Mouse (Mus musculus) brain, adult 2 months (tissue): ENCODE data around the gene Tcf23.

Experiments
- DNase-seq: peaks from one replicate; pipeline ENCODE4 v3.0.0; 2011; ENCODE audit warnings: low read depth, low spot score

Gene Tcf23

DNA sequence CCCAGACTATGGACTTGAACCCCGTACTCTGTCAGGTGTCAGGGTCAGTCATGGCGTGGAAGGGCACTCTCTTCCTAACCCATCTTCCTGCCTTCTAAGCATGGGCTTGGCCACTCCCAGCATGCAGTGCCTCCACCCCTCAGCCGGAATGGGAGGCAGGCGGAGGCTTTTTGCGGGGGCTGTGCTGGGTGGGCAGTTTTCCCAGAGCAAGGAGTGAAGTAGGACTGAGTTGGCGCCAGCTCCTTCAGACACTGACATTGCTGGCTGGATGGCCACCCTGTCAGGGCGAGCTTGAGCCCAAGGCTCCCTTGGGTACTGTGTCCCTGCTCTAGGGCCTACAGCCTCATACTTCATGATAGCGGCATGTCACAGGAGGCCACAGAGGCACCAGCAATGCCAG lies at the start of gene Tcf23:
Tcf23 (plus strand) TSS at position 247 of the 400 bp plus-strand sequence.
- no peak for DNase-seq

DNA sequence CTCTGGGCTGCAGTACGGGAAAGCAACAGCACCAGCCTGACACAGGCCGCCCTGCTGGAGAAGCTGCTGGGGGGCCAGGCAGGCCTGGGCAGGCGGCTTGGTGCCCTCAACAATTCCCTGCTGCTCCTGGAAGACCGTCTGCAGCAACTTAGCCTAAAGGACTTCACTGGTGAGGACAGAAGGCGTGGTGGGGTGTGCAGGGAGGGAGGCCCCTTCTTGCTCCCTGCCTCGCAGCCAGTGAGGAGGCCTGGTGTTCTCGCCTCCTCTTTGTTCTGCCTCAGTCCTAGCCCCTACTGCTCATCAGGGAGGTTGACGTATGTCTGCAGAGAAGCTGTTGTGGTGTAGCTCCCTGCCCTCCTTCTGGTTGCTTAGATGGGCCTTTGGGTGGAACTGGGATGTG lies 49.8 kb upstream of the Tcf23 start:
- DNase-seq, result no peak

DNA sequence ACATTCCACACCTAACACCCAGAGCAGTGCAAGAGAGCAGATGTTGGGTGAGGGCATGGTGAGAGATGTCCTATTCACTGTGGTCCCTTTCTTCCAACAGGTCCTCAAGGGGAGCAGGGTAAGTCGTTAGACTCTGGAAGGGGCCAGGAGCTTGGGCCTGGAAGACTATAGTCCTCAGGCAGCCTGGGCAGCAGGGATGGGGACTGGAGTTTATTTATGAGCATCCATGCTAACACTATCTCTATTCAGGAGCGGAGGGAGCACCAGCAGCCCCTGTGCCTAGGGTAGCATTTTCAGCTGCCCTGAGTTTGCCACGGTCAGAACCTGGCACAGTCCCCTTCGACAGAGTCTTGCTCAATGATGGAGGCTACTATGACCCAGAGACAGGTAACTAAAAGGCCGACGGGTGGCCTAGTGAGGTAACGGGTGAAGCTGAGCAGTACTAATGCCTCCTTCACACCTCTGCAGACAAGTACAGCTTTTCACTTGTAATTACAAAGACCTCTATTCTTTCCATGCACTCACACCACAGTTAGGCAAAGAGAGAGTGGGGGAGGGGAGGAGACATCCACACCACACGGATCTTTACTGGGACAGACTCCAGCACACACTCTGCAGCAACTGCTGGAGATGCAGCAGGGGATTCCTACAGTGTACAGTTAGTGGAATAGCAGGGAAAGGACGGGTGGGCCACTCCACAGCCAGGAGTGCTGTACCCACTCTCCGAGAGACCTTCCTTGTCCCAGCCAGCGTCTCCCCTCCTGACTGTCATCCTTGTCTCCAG lies 48.4 kb upstream of the Tcf23 start:
- no peak for DNase-seq

DNA sequence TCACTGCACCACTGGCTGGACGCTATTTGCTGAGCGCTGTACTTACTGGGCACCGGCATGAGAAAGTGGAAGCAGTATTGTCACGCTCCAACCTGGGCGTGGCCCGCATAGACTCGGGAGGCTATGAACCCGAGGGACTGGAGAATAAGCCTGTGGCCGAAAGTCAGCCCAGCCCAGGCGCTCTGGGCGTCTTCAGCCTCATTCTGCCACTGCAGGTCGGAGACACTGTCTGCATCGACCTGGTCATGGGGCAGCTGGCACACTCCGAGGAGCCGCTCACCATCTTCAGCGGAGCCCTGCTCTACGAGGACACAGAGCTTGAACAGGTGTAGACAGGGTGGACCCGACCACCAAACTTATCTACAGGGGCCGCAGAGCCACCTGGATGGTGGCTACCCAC lies 47.8 kb upstream of the Tcf23 start:
- no peak for DNase-seq

DNA sequence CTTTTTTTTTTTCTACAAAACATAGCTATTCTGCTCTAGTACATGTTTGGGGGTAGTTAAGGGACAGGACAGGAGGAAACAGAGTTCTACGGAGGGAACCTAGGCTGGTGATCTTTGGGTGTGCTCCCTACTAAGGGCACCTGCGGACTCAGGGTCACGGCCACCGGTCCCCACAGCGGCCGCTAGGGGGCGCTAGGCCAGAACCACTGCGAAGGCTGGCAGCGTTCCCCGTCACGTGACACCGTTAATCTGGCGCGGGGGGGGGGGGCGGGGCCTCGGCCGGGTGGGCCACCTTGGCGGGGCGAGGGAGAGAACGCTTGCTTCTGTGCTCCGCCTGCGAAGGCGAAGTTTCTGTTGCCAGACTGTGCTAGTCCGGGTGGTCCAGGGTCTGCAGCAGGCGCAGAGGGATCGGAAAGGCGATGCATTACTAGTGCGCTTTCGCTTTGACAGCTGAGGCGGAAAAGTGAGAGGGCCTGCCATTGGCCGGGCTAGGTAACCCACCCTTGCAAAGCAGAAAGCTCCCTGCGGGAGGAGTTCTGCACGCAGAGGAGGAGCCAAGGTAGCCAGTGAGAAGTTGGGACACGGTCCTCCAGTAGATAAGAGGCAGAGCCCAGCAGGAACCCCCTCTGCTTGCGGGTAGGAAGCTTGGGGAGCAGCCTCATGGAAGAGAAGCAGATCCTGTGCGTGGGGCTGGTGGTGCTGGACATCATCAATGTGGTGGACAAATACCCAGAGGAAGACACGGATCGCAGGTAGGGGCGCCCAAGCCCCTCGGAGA lies 47.0 kb upstream of the Tcf23 start, which contains the start of gene Khk:
Khk (plus strand) TSS at position 176 of the 778 bp plus-strand sequence.
- DNase-seq, result peak; percentile 94

DNA sequence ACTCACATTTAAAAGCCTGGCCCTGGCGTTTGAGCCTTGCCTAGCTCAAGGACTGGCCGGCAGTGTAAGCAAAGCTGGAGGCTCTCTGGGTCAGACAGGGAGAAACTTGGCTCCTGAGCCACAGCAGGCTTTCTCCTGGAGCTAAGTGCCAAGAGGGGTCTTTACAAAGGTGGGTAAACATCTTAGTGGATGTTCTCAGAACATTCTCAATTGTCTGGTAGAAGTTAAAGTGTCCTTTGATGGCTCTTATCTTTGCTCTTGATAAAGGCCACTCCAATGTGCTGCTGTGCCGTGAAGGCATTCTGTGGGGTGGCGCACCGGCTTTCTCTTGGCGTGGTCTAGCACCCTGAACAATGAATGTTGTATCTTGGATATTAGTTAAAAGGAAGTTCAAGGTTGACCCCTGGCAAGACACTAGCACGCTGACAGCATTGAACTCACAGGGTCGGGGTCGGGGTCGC lies 45.9 kb upstream of the Tcf23 start:
- no peak for DNase-seq

GRCm38 (mm10) chr5:30923119-30923518 lies 45.3 kb upstream of the Tcf23 start:
- no peak for DNase-seq

- no peak for DNase-seq
Measured at GRCm38 (mm10) chr5:30924614-30925013, 43.8 kb upstream of the Tcf23 start.

- no peak for DNase-seq
Measured at GRCm38 (mm10) chr5:30925217-30925616, 43.2 kb upstream of the Tcf23 start.

GRCm38 (mm10) chr5:30926073-30926472 lies 42.4 kb upstream of the Tcf23 start:
- no peak for DNase-seq

DNA sequence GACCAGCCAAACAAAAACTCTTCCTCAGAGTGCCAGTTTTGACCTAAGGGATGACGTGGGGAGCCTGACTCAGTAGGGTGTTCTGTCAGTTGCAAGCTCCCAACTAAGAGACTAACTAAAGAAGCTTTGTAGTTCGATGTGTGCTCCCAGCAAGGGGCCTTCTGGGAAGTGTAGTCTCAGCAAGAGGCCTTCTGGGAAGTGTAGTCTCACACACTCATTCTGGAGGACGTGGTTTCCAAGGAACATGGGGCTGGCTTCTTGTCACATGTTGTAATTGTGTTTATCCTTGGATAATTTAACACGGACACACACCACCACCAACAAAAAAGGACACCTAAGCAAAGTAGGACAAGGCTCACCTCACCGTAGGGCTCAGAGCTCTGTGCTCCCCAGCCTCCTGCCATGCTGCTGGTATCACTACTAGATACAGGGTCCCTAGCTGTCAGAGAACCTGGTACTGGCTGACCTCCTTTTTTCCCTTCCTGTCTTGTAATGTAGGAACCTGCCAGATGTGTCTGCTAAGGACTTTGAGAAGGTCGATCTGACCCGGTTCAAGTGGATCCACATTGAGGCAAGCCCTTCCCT lies 40.4 kb upstream of the Tcf23 start:
- DNase-seq, result peak; percentile 85

DNA sequence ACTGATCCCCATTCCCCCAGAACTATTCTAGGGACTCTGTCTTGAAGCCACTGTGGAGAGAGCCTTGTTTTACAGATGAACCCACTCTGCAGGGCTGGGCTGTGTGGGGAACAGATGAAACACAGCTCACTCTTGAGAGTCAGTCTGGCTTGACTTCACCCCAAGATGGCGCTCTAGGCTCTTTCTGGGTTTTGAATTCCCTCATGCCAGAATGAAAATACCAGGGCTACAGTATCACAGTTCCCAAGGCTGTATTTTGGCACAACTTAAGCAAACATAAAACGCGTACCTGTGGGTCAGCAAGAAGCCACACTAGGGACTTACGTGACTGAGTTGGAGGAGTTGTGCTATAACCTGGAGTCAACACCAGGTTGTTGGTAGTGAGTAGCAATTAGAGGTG lies 38.3 kb upstream of the Tcf23 start:
- DNase-seq, result peak; percentile 89

GRCm38 (mm10) chr5:30930846-30931245 lies 37.6 kb upstream of the Tcf23 start:
- DNase-seq, result no peak

DNA sequence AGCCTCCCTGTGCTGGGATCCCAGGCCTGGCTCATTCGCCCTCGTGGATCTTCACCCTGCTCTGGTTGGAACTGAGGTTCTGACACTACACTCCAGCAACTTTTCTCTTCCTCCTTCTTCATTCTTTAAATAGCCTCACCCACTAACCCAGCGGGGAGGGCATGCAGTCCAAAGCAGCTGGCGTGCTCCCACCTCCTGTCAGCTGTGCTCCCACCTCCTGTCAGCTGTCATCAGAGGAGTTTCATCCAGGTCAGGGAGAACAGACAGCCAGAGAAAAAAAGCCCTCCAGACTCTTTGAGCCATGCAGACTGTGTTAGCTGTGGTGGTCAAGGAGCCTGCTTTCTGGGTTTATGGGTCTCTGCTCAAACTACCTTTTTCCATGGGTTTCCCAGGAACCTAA lies 37.1 kb upstream of the Tcf23 start:
- DNase-seq, result peak; percentile 59

- DNase-seq, result no peak
Measured at GRCm38 (mm10) chr5:30933705-30934104, 34.8 kb upstream of the Tcf23 start.

GRCm38 (mm10) chr5:30934725-30935461 lies 33.6 kb upstream of the Tcf23 start:
- peak; percentile 40 for DNase-seq

DNA sequence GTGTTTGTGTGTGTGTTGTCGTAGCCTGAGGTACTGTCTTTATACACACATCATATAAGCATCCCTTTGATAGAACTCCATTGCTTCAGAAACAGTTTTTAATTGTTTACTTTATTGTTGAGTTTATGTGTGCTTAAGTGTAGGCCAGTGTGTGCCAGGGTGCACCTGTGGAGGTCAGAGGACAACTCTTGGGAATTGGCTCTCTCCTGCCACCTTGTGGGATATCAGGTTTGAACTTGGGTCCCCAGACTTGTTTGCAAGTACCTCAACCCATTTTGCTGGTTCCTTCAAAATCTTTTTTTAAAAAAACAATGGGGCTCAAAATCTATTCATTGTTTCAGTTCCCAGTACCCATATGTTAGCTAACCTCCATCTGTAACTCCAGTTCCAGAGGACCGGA lies 25.5 kb upstream of the Tcf23 start:
- DNase-seq, result peak; percentile 52

- no peak for DNase-seq
Measured at GRCm38 (mm10) chr5:30944344-30944743, 24.1 kb upstream of the Tcf23 start.

GRCm38 (mm10) chr5:30944956-30945781 lies 23.3 kb upstream of the Tcf23 start, which contains the start of gene Cgref1:
Gene Cgref1 (minus strand): TSS chr5:30945591.
- DNase-seq, result peak; percentile 91

GRCm38 (mm10) chr5:30948620-30949019 lies 19.8 kb upstream of the Tcf23 start:
- no peak for DNase-seq
